Mouse (Mus musculus): ENCODE results near the gene Spon1.

DNA sequence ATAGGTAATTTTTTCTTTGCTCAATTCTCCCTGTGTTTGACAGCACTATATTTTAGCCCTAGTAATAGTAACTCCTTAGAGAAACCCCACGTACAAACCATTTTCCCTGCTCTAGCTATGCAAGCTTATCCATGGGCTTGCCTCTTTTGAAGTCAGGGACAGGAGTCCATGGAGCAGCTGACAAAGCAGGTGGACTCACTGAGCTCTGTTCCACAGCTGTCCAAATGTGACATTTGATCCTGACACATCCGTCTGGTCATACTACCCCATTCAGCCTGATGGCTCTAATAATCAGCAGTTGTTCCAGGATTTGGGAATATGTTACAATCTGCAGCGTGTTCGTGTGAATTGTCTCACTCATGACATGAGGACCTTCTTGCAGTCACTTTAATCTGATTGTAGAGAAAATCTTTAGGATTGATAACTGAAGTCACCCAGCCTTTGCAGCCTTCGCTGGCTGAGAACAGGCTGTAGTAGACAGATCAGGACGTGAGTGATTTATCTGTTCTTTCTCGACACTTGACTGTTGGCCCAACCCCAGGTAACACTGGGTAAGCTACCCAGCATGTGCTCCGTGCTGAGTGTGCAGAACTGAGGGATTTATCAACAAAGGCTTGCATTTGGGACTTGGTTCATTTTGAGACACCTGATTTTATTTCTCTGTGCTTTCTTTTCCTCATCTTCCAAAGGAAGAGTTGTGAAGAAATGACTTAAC, 37.6 kb upstream of the Spon1 start:
- TF ChIP-seq CTCF (conservative IDR thresholded peaks at IDR 0.05; ENCODE audit: low read length): no peak
- no peak for TF ChIP-seq NANOG (IDR thresholded peaks at IDR 0.05; ENCODE audit: borderline replicate concordance, low read length)

All from E14TG2a.4 (cell line).